Mouse (Mus musculus) forebrain, embryonic 14.5 days (tissue): ENCODE results near the gene Trub1. TPM values are rescaled to one million over a fixed set of nuclear protein-coding genes. Genes with fewer than 3 reads are reported as not detected.

ENCODE experiments used
- ATAC-seq: fragments of 200-750 bp; cut with Nextera tagmentation; 2 replicates; pipeline ENCODE4 v1.8.0; 2017; ENCODE audit warnings: mild to moderate bottlenecking, moderate library complexity
- DNase-seq: peaks from one replicate; pipeline ENCODE4 v3.0.0-alpha.2; 2015; ENCODE audit warnings: low spot score
- H3K27ac ChIP-seq: fragments of 300-500 bp; sonication (generic); 2 replicates; pipeline ENCODE4 v1.5.1; 2014; ENCODE audit warnings: low read depth, mild to moderate bottlenecking, control low read depth, low read length, moderate library complexity
- H3K27me3 ChIP-seq: fragments of 300-500 bp; sonication (generic); replicated peaks from 2 replicates; pipeline ENCODE4 v1.6.1; 2014; ENCODE audit warnings: low read length, control low read depth, mixed read lengths; ENCODE audit not compliant: control insufficient read depth, insufficient read depth
- H3K36me3 ChIP-seq: fragments of 300-500 bp; sonication (generic); 2 replicates; pipeline ENCODE4 v1.6.1; 2014; ENCODE audit warnings: low read length, control low read depth; ENCODE audit not compliant: control insufficient read depth, insufficient read depth
- H3K4me1 ChIP-seq: fragments of 300-500 bp; sonication (generic); 2 replicates; pipeline ENCODE4 v1.6.1; 2014; ENCODE audit warnings: antibody characterized with exemption, low read length, control low read depth; ENCODE audit not compliant: control insufficient read depth, insufficient read depth
- H3K4me2 ChIP-seq: fragments of 300-500 bp; sonication (generic); 2 replicates; pipeline ENCODE4 v1.6.1; 2014; ENCODE audit warnings: mild to moderate bottlenecking, control low read depth, low read length
- H3K4me3 ChIP-seq: fragments of 300-500 bp; sonication (generic); 2 replicates; pipeline ENCODE4 v1.5.1; 2014; ENCODE audit warnings: low read depth, low read length, control low read depth
- H3K9ac ChIP-seq: fragments of 300-500 bp; sonication (generic); 2 replicates; pipeline ENCODE4 v1.6.1; 2014; ENCODE audit warnings: mild to moderate bottlenecking, low read length, control low read depth, moderate library complexity
- H3K9me3 ChIP-seq: fragments of 300-500 bp; sonication (generic); replicated peaks from 2 replicates; pipeline ENCODE4 v1.6.1; 2016; ENCODE audit warnings: low read length, control low read depth, mixed read lengths; ENCODE audit not compliant: control insufficient read depth
- WGBS: fragments of 180-500 bp; shearing (Covaris S2); extraction: QIAGEN DNeasy Blood & Tissue Kit; methylation state at CpG from one replicate; pipeline ENCODE4 v1.1.7; 2014; 5-methylcytosine and 5-hydroxymethylcytosine counted together
- polyA plus RNA-seq: library from polyadenylated mRNA; unstranded; fragments of >200 nt; fragmentation: Nextera tagmentation; extraction: Ambion mirVana; gene quantifications from 2 replicates; pipeline ENCODE4 v1.2.1, GENCODE M21; 2014

The Trub1 gene
- polyA plus RNA-seq: 14.9 and 15.4 TPM in 2 replicates

- Histone ChIP-seq H3K27me3 (no peaks in the 10 kb centered on the region), H3K9ac (peak within 1 kb of the TSS; percentile 73), H3K4me2 (peak within 1 kb of the TSS; percentile 67), H3K36me3 (no peaks in the 10 kb centered on the region), H3K27ac (no peak within 1 kb of the TSS), H3K9me3 (no peaks in the 10 kb centered on the region), H3K4me1 (peaks cover 11% of the 10 kb centered on the region; the same call in 1 of the 2 replicates), H3K4me3 (peak within 1 kb of the TSS; percentile 52)
- ATAC-seq: peak; percentile 98
- peak; percentile 96 for DNase-seq
- 6% methylated on average over 26 of the region's 26 CpGs for WGBS
These were observed at the start of gene Trub1 for GRCm38 (mm10) chr19:57452492-57453217. Gene Trub1, plus strand, starts transcription at chr19:57452912.

GRCm38 (mm10) chr19:57403700-57404501 is 48.8 kb upstream of the Trub1 start:
- no peaks in the 10 kb centered on the region for H3K4me1 ChIP-seq
- WGBS: 11% methylated on average over 24 of the region's 24 CpGs
- H3K27ac ChIP-seq: no peak overlapping the region
- peak overlapping the region; percentile 24; the same call in 1 of the 2 replicates for H3K4me2 ChIP-seq
- H3K9me3 ChIP-seq: no peaks in the 10 kb centered on the region
- no peaks in the 10 kb centered on the region for H3K36me3 ChIP-seq
- no peak for ATAC-seq
- peak; percentile 63 for DNase-seq
- H3K27me3 ChIP-seq: no peaks in the 10 kb centered on the region
- H3K4me3 ChIP-seq: no peak overlapping the region
- no peak overlapping the region for H3K9ac ChIP-seq

GRCm38 (mm10) chr19:57404502-57404848 is 48.2 kb upstream of the Trub1 start:
- Histone ChIP-seq H3K4me1 (no peaks in the 10 kb centered on the region), H3K9me3 (no peaks in the 10 kb centered on the region), H3K27ac (no peak overlapping the region), H3K27me3 (no peaks in the 10 kb centered on the region), H3K36me3 (no peaks in the 10 kb centered on the region), H3K4me2 (peak overlapping the region; percentile 24; the same call in 1 of the 2 replicates), H3K9ac (no peak overlapping the region), H3K4me3 (no peak overlapping the region)
- DNase-seq (no peak), ATAC-seq (no peak)
- 12% methylated on average over 9 of the region's 9 CpGs for WGBS

DNA sequence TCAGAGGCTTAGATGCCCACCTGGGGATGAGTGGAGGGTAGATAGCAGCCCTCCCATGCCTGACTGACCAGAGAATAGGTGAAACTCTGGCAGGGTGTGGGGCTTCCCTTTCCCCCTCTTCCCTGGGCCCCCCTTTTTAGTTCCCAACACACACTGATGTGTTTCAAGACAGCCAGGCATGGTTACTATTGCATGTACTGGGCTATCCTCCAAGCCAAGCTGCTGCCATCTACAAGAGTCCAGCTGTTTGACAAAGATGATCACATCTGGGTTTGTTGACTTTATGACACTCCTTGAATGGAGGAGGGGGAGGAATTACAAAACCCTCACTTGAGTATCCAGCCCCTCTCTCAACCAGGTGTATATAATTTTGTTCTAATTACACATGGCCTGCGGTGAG is 44.8 kb upstream of the Trub1 start:
- DNase-seq (no peak), ATAC-seq (no peak)
- H3K4me2 ChIP-seq: no peak overlapping the region
- no peaks in the 10 kb centered on the region for H3K27me3 ChIP-seq
- no peak overlapping the region for H3K4me3 ChIP-seq
- WGBS: 88% methylated on average over 1 of the region's 1 CpGs
- no peaks in the 10 kb centered on the region for H3K36me3 ChIP-seq
- no peaks in the 10 kb centered on the region for H3K9me3 ChIP-seq
- no peak overlapping the region for H3K27ac ChIP-seq
- no peak overlapping the region for H3K9ac ChIP-seq
- H3K4me1 ChIP-seq: no peaks in the 10 kb centered on the region

GRCm38 (mm10) chr19:57411375-57412196 is 41.1 kb upstream of the Trub1 start:
- 51% methylated on average over 29 of the region's 29 CpGs for WGBS
- Histone ChIP-seq H3K4me1 (no peaks in the 10 kb centered on the region), H3K36me3 (no peaks in the 10 kb centered on the region), H3K27me3 (no peaks in the 10 kb centered on the region), H3K9ac (0 out of 2 replicates have a peak overlapping the region, but pooled peaks have one; percentile 32), H3K4me3 (no peak overlapping the region), H3K27ac (peak overlapping the region; percentile 33; the same call in 1 of the 2 replicates), H3K9me3 (no peaks in the 10 kb centered on the region), H3K4me2 (peak overlapping the region; percentile 28)
- DNase-seq (peak; percentile 69), ATAC-seq (0 out of 2 replicates have a peak, but pooled peaks have one; percentile 26)

DNA sequence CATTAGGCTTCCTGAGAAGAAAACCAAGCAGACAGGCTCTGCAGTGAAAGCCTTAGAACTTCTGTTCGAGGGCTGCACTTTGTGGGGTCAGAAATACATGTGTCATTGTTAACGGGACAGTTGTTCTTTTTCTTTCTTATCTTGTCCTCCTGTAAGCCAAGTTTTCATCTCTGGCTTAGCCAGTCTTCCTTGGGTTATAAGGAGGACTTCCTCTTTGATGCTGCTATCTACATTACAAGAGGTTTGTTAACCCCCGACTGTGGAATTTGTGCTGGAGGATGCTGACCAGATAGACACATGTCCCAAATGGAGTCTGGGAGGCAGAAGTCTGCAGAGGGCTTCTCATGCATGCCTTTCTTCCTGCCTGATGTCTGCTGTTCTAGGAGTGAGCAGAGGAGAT is 39.5 kb upstream of the Trub1 start:
- 92% methylated on average over 3 of the region's 3 CpGs for WGBS
- no peak overlapping the region for H3K4me2 ChIP-seq
- no peaks in the 10 kb centered on the region for H3K4me1 ChIP-seq
- H3K27me3 ChIP-seq: no peaks in the 10 kb centered on the region
- H3K27ac ChIP-seq: no peak overlapping the region
- H3K4me3 ChIP-seq: no peak overlapping the region
- H3K36me3 ChIP-seq: no peaks in the 10 kb centered on the region
- DNase-seq (no peak), ATAC-seq (no peak)
- no peaks in the 10 kb centered on the region for H3K9me3 ChIP-seq
- no peak overlapping the region for H3K9ac ChIP-seq

DNA sequence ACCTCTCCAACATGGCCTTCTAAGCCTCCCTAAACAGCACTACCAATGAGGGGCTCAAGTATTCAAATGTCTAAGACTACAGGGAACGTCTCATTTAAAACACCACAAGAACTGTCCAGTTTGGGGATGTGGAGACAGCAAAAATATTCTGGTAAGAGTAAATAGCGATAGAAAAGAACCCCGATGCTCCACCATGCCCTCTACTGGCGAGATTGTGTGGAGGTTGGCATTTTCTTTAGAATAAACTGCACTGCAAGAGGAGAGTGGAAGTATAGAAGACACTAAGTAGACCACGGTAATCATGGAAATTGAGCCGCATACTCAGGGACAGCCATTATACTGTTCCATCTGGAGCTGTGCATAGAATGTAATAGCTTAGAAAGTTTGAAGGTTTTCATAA is 38.8 kb upstream of the Trub1 start:
- no peaks in the 10 kb centered on the region for H3K4me1 ChIP-seq
- no peaks in the 10 kb centered on the region for H3K27me3 ChIP-seq
- H3K27ac ChIP-seq: no peak overlapping the region
- WGBS: 83% methylated on average over 6 of the region's 6 CpGs
- H3K9me3 ChIP-seq: no peaks in the 10 kb centered on the region
- ATAC-seq (no peak), DNase-seq (no peak)
- H3K4me3 ChIP-seq: no peak overlapping the region
- no peaks in the 10 kb centered on the region for H3K36me3 ChIP-seq
- H3K9ac ChIP-seq: no peak overlapping the region
- no peak overlapping the region for H3K4me2 ChIP-seq

DNA sequence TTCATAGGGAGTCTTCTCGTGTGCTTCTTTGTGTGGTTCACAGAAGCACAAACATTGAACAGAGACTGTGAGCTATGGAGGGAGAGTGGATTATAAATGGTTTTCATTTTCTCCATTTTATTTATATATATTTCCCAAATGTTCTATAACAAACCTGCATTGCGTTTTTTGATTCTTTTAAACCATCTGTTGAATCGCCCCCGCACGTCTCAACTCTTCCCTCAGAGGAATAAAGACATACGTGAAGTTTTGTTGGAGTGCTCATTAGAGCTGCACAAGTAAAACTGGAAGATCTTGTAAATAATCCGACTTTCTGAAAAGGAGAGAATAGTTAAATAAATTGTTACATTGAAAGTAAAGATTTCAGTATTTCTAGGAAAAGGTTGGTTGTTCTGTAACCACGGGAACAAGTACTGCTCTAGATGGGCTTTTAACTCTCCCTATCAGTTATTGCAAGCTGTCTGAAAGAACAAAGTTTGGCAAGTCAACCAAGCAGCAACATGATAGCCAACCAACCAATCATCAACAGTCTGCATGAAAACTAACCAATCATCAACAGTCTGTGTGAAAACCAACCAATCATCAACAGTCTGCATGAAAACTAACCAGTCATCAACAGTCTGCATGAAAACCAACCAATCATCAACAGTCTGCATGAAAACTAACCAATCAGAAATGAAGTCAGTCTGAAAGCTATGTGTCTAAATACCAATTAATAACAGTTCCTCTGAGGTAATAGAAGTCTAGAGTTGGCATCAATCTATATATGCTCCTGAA is 37.5 kb upstream of the Trub1 start:
- H3K36me3 ChIP-seq: no peaks in the 10 kb centered on the region
- H3K4me1 ChIP-seq: no peaks in the 10 kb centered on the region
- no peaks in the 10 kb centered on the region for H3K9me3 ChIP-seq
- DNase-seq (no peak), ATAC-seq (no peak)
- no peak overlapping the region for H3K9ac ChIP-seq
- H3K27me3 ChIP-seq: no peaks in the 10 kb centered on the region
- H3K4me3 ChIP-seq: no peak overlapping the region
- WGBS: 91% methylated on average over 8 of the region's 8 CpGs
- H3K4me2 ChIP-seq: no peak overlapping the region
- no peak overlapping the region for H3K27ac ChIP-seq
